Mouse (Mus musculus) heart, embryonic 14.5 days (tissue): Measurements from ENCODE around the gene Arsg. TPM values are rescaled to one million over a fixed set of nuclear protein-coding genes. Genes with fewer than 3 reads are reported as not detected.

ENCODE experiments used
- ATAC-seq: fragments of 200-750 bp; cut with Nextera tagmentation; 2 replicates; pipeline ENCODE4 v1.8.0; 2017; ENCODE audit warnings: low read depth, moderate TSS enrichment; ENCODE audit not compliant: insufficient number of reproducible peaks, insufficient read depth, low FRiP score
- H3K27ac ChIP-seq, 2 experiments: fragments of 200-500 bp in 1 of 2; fragments of 300-500 bp in 1 of 2; sonication (generic) in 1 of 2; replicated peaks in 1 of 2; 2 replicates each; pipeline ENCODE4 v1.5.1; 2012 to 2014; ENCODE audit warnings: low read depth in 2 of 2, low read length in 2 of 2, control low read depth in 1 of 2, mild to moderate bottlenecking in 1 of 2, mixed read lengths in 1 of 2; ENCODE audit not compliant: control insufficient read depth in 1 of 2, insufficient read depth in 1 of 2
- H3K27me3 ChIP-seq: fragments of 300-500 bp; sonication (generic); 2 replicates; pipeline ENCODE4 v1.6.1; 2014; ENCODE audit warnings: mild to moderate bottlenecking, low read length, control low read depth; ENCODE audit not compliant: control insufficient read depth, insufficient read depth
- H3K36me3 ChIP-seq: fragments of 300-500 bp; sonication (generic); 2 replicates; pipeline ENCODE4 v1.6.1; 2014; ENCODE audit warnings: mild to moderate bottlenecking, control low read depth, low read length, mixed read lengths; ENCODE audit not compliant: control insufficient read depth, insufficient read depth
- H3K4me1 ChIP-seq, 2 experiments: fragments of 200-500 bp in 1 of 2; fragments of 300-500 bp in 1 of 2; sonication (generic) in 1 of 2; 2 replicates each; pipeline ENCODE4 v1.6.1; 2012 to 2014; ENCODE audit warnings: low read length in 2 of 2, control low read depth in 1 of 2, mixed read lengths in 1 of 2; ENCODE audit not compliant: control insufficient read depth in 2 of 2, insufficient read depth in 2 of 2
- H3K4me2 ChIP-seq: fragments of 300-500 bp; sonication (generic); 2 replicates; pipeline ENCODE4 v1.6.1; 2014; ENCODE audit warnings: mild to moderate bottlenecking, low read length
- H3K4me3 ChIP-seq, 2 experiments: fragments of 200-500 bp in 1 of 2; fragments of 300-500 bp in 1 of 2; sonication (generic) in 1 of 2; 2 replicates each; pipeline ENCODE4 v1.5.1; 2012 to 2014; ENCODE audit warnings: low read length in 2 of 2, mild to moderate bottlenecking in 2 of 2, control low read depth in 1 of 2, low read depth in 1 of 2, moderate library complexity in 1 of 2; ENCODE audit not compliant: control insufficient read depth in 1 of 2, insufficient read depth in 1 of 2
- H3K9ac ChIP-seq: fragments of 300-500 bp; sonication (generic); 2 replicates; pipeline ENCODE4 v1.6.1; 2014; ENCODE audit warnings: mild to moderate bottlenecking, low read length
- H3K9me3 ChIP-seq: fragments of 300-500 bp; sonication (generic); 2 replicates; pipeline ENCODE4 v1.6.1; 2016; ENCODE audit warnings: low read length, control low read depth; ENCODE audit not compliant: control insufficient read depth
- WGBS: fragments of 180-500 bp; shearing (Covaris S2); extraction: QIAGEN DNeasy Blood & Tissue Kit; methylation state at CpG from one replicate; pipeline ENCODE4 v1.1.7; 2014; 5-methylcytosine and 5-hydroxymethylcytosine counted together
- polyA plus RNA-seq: library from polyadenylated mRNA; unstranded; fragments of >200 nt; fragmentation: Nextera tagmentation; extraction: Ambion mirVana; gene quantifications from 2 replicates; pipeline ENCODE4 v1.2.1, GENCODE M21; 2014

Gene Arsg
- polyA plus RNA-seq, 1 experiment from 2014 or later = 3.7 TPM

GRCm38 (mm10) chr11:109497990-109498389 lies 24.8 kb downstream of the Arsg start:
- Histone ChIP-seq H3K27ac (no peak overlapping the region), H3K4me2 (no peak overlapping the region), H3K4me3 (no peak overlapping the region), H3K4me1 (peaks cover 10 to 16% of the 10 kb centered on the region in 2 experiments), H3K9ac (no peak overlapping the region), H3K9me3 (no peaks in the 10 kb centered on the region), H3K36me3 (no peaks in the 10 kb centered on the region), H3K27me3 (no peaks in the 10 kb centered on the region)
- 78% methylated on average over 9 of the region's 9 CpGs for WGBS
- no peak for ATAC-seq

GRCm38 (mm10) chr11:109500206-109500605 lies 27.0 kb downstream of the Arsg start:
- peaks cover 9 to 14% of the 10 kb centered on the region in 2 experiments for H3K4me1 ChIP-seq
- H3K36me3 ChIP-seq = no peaks in the 10 kb centered on the region
- no peak overlapping the region for H3K4me3 ChIP-seq
- no peak for ATAC-seq
- 73% methylated on average over 5 of the region's 5 CpGs for WGBS
- no peak overlapping the region for H3K27ac ChIP-seq
- no peak overlapping the region for H3K9ac ChIP-seq
- no peak overlapping the region for H3K4me2 ChIP-seq
- H3K9me3 ChIP-seq = no peaks in the 10 kb centered on the region
- no peaks in the 10 kb centered on the region for H3K27me3 ChIP-seq

GRCm38 (mm10) chr11:109504977-109505376 lies 31.8 kb downstream of the Arsg start:
- WGBS = 25% methylated on average over 9 of the region's 9 CpGs
- no peaks in the 10 kb centered on the region for H3K27me3 ChIP-seq
- no peaks in the 10 kb centered on the region for H3K36me3 ChIP-seq
- H3K4me3 ChIP-seq = no peak overlapping the region
- no peak overlapping the region for H3K4me2 ChIP-seq
- no peak for ATAC-seq
- no peak overlapping the region for H3K27ac ChIP-seq
- no peaks in the 10 kb centered on the region for H3K9me3 ChIP-seq
- no peak overlapping the region for H3K9ac ChIP-seq
- peaks cover 3 to 4% of the 10 kb centered on the region in 2 experiments; a peak in 3 of 4 replicates for H3K4me1 ChIP-seq

GRCm38 (mm10) chr11:109505823-109506222 lies 32.6 kb downstream of the Arsg start:
- H3K4me3 ChIP-seq = no peak overlapping the region
- 94% methylated on average over 4 of the region's 4 CpGs for WGBS
- H3K27me3 ChIP-seq = no peaks in the 10 kb centered on the region
- H3K9me3 ChIP-seq = no peaks in the 10 kb centered on the region
- no peak for ATAC-seq
- no peak overlapping the region for H3K27ac ChIP-seq
- peaks cover 3 to 4% of the 10 kb centered on the region in 2 experiments; a peak in 3 of 4 replicates for H3K4me1 ChIP-seq
- no peak overlapping the region for H3K4me2 ChIP-seq
- no peaks in the 10 kb centered on the region for H3K36me3 ChIP-seq
- H3K9ac ChIP-seq = no peak overlapping the region

- no peak for ATAC-seq
- Histone ChIP-seq H3K4me2 (no peak overlapping the region), H3K9ac (no peak overlapping the region), H3K4me1 (peaks cover 3 to 4% of the 10 kb centered on the region in 2 experiments; a peak in 3 of 4 replicates), H3K4me3 (no peak overlapping the region), H3K27ac (no peak overlapping the region), H3K27me3 (no peaks in the 10 kb centered on the region), H3K9me3 (0 out of 2 replicates have a peak, but pooled peaks cover 6% of the 10 kb centered on the region), H3K36me3 (no peaks in the 10 kb centered on the region)
- WGBS = 68% methylated on average over 3 of the region's 3 CpGs
These were observed 33.9 kb downstream of the Arsg start for GRCm38 (mm10) chr11:109507068-109507467.

- H3K4me3 ChIP-seq = no peak overlapping the region
- H3K4me1 ChIP-seq = no peaks in the 10 kb centered on the region
- no peak overlapping the region for H3K4me2 ChIP-seq
- H3K27ac ChIP-seq = no peak overlapping the region
- 80% methylated on average over 16 of the region's 16 CpGs for WGBS
- no peaks in the 10 kb centered on the region for H3K36me3 ChIP-seq
- H3K9ac ChIP-seq = no peak overlapping the region
- H3K9me3 ChIP-seq = 0 out of 2 replicates have a peak, but pooled peaks cover 6% of the 10 kb centered on the region
- no peak for ATAC-seq
- H3K27me3 ChIP-seq = no peaks in the 10 kb centered on the region
These were observed 40.0 kb downstream of the Arsg start for GRCm38 (mm10) chr11:109512995-109513675.

GRCm38 (mm10) chr11:109514064-109514612 lies 41.0 kb downstream of the Arsg start:
- Histone ChIP-seq H3K4me2 (no peak overlapping the region), H3K9ac (no peak overlapping the region), H3K27me3 (no peaks in the 10 kb centered on the region), H3K4me1 (no peaks in the 10 kb centered on the region), H3K36me3 (no peaks in the 10 kb centered on the region), H3K27ac (no peak overlapping the region), H3K9me3 (0 out of 2 replicates have a peak, but pooled peaks cover 6% of the 10 kb centered on the region), H3K4me3 (no peak overlapping the region)
- WGBS = 73% methylated on average over 3 of the region's 3 CpGs
- ATAC-seq = no peak
